Mouse (Mus musculus) stomach, embryonic 15.5 days (tissue): ENCODE results near the gene Lingo1. TPM values are rescaled to one million over a fixed set of nuclear protein-coding genes. Genes with fewer than 3 reads are reported as not detected.

ENCODE experiments used
- ATAC-seq: fragments of 200-750 bp; cut with Nextera tagmentation; 2 replicates; pipeline ENCODE4 v1.8.0; 2017; ENCODE audit warnings: low read depth, moderate number of reproducible peaks, moderate TSS enrichment; ENCODE audit not compliant: insufficient read depth, low FRiP score
- H3K27ac ChIP-seq: fragments of 300-500 bp; sonication (generic); 2 replicates; pipeline ENCODE4 v1.5.1; 2015; ENCODE audit warnings: mild to moderate bottlenecking, inconsistent platforms
- H3K27me3 ChIP-seq: fragments of 300-500 bp; sonication (generic); replicated peaks from 2 replicates; pipeline ENCODE4 v1.6.1; 2015; ENCODE audit warnings: inconsistent platforms
- H3K36me3 ChIP-seq: fragments of 300-500 bp; sonication (generic); 2 replicates; pipeline ENCODE4 v1.6.1; 2015; ENCODE audit warnings: inconsistent platforms
- H3K4me1 ChIP-seq: fragments of 300-500 bp; sonication (generic); 2 replicates; pipeline ENCODE4 v1.6.1; 2015; ENCODE audit warnings: inconsistent platforms
- H3K4me2 ChIP-seq: fragments of 300-500 bp; sonication (generic); 2 replicates; pipeline ENCODE4 v1.6.1; 2015; ENCODE audit warnings: mild to moderate bottlenecking, inconsistent platforms
- H3K4me3 ChIP-seq: fragments of 300-500 bp; sonication (generic); replicated peaks from 2 replicates; pipeline ENCODE4 v1.5.1; 2015; ENCODE audit warnings: inconsistent platforms
- H3K9ac ChIP-seq: fragments of 300-500 bp; sonication (generic); 2 replicates; pipeline ENCODE4 v1.6.1; 2015; ENCODE audit warnings: inconsistent platforms
- H3K9me3 ChIP-seq: fragments of 300-500 bp; sonication (generic); 2 replicates; pipeline ENCODE4 v1.6.1; 2016; ENCODE audit warnings: inconsistent platforms
- WGBS: fragments of 180-500 bp; shearing (Covaris S2); methylation state at CpG from one replicate; pipeline ENCODE4 v1.1.7; 2015; 5-methylcytosine and 5-hydroxymethylcytosine counted together
- polyA plus RNA-seq: library from polyadenylated mRNA; unstranded; fragments of >200 nt; fragmentation: Nextera tagmentation; extraction: Ambion mirVana; gene quantifications from 2 replicates; pipeline ENCODE4 v1.2.1, GENCODE M21; 2015

The Lingo1 gene
- polyA plus RNA-seq, 1 experiment from 2014 or later = 2.8 TPM

- Histone ChIP-seq H3K27me3 (no peaks in the 10 kb centered on the region), H3K4me1 (peaks cover 9% of the 10 kb centered on the region; the same call in 1 of the 2 replicates), H3K9me3 (no peaks in the 10 kb centered on the region), H3K9ac (no peak overlapping the region), H3K4me2 (no peak overlapping the region), H3K4me3 (no peak overlapping the region), H3K36me3 (no peaks in the 10 kb centered on the region), H3K27ac (peak overlapping the region; percentile 69)
- ATAC-seq = peak; percentile 51; the same call in 1 of the 2 replicates
- 53% methylated on average over 14 of the region's 14 CpGs for WGBS
Observed at GRCm38 (mm10) chr9:56686339-56687144, 109.7 kb downstream of the Lingo1 start.

- H3K4me1 ChIP-seq = peaks cover 9% of the 10 kb centered on the region; the same call in 1 of the 2 replicates
- H3K9ac ChIP-seq = no peak overlapping the region
- no peak overlapping the region for H3K4me3 ChIP-seq
- WGBS = 49% methylated on average over 4 of the region's 4 CpGs
- no peaks in the 10 kb centered on the region for H3K9me3 ChIP-seq
- H3K36me3 ChIP-seq = no peaks in the 10 kb centered on the region
- no peak overlapping the region for H3K4me2 ChIP-seq
- no peaks in the 10 kb centered on the region for H3K27me3 ChIP-seq
- no peak overlapping the region for H3K27ac ChIP-seq
- no peak for ATAC-seq
Observed at GRCm38 (mm10) chr9:56682826-56683225, 113.4 kb downstream of the Lingo1 start.

GRCm38 (mm10) chr9:56681950-56682349 is 114.3 kb downstream of the Lingo1 start:
- Histone ChIP-seq H3K4me2 (no peak overlapping the region), H3K9ac (no peak overlapping the region), H3K36me3 (no peaks in the 10 kb centered on the region), H3K4me3 (no peak overlapping the region), H3K9me3 (no peaks in the 10 kb centered on the region), H3K4me1 (0 out of 2 replicates have a peak, but pooled peaks cover 6% of the 10 kb centered on the region), H3K27me3 (no peaks in the 10 kb centered on the region), H3K27ac (no peak overlapping the region)
- WGBS = 76% methylated on average over 7 of the region's 7 CpGs
- no peak for ATAC-seq

- H3K27ac ChIP-seq = no peak overlapping the region
- no peaks in the 10 kb centered on the region for H3K9me3 ChIP-seq
- ATAC-seq = no peak
- H3K4me3 ChIP-seq = no peak overlapping the region
- no peaks in the 10 kb centered on the region for H3K36me3 ChIP-seq
- no peaks in the 10 kb centered on the region for H3K4me1 ChIP-seq
- no peaks in the 10 kb centered on the region for H3K27me3 ChIP-seq
- 89% methylated on average over 22 of the region's 22 CpGs for WGBS
- no peak overlapping the region for H3K4me2 ChIP-seq
- H3K9ac ChIP-seq = no peak overlapping the region
Observed at GRCm38 (mm10) chr9:56678929-56679681, 117.2 kb downstream of the Lingo1 start.

- ATAC-seq = no peak
- WGBS = 93% methylated on average over 7 of the region's 7 CpGs
- no peak overlapping the region for H3K27ac ChIP-seq
- H3K9me3 ChIP-seq = no peaks in the 10 kb centered on the region
- H3K27me3 ChIP-seq = no peaks in the 10 kb centered on the region
- H3K9ac ChIP-seq = no peak overlapping the region
- no peak overlapping the region for H3K4me3 ChIP-seq
- no peaks in the 10 kb centered on the region for H3K36me3 ChIP-seq
- H3K4me1 ChIP-seq = no peaks in the 10 kb centered on the region
- no peak overlapping the region for H3K4me2 ChIP-seq
Observed at GRCm38 (mm10) chr9:56675696-56676095, 120.6 kb downstream of the Lingo1 start.

- Histone ChIP-seq H3K4me2 (no peak overlapping the region), H3K4me3 (no peak overlapping the region), H3K27ac (no peak overlapping the region), H3K9me3 (no peaks in the 10 kb centered on the region), H3K36me3 (no peaks in the 10 kb centered on the region), H3K4me1 (no peaks in the 10 kb centered on the region), H3K9ac (no peak overlapping the region), H3K27me3 (no peaks in the 10 kb centered on the region)
- no peak for ATAC-seq
- WGBS = 34% methylated on average over 11 of the region's 11 CpGs
Observed at GRCm38 (mm10) chr9:56669605-56670221, 126.6 kb downstream of the Lingo1 start.

GRCm38 (mm10) chr9:56664136-56664535 is 132.1 kb downstream of the Lingo1 start:
- H3K4me2 ChIP-seq = no peak overlapping the region
- H3K27ac ChIP-seq = no peak overlapping the region
- H3K9me3 ChIP-seq = no peaks in the 10 kb centered on the region
- H3K4me1 ChIP-seq = no peaks in the 10 kb centered on the region
- no peak for ATAC-seq
- H3K27me3 ChIP-seq = no peaks in the 10 kb centered on the region
- no peak overlapping the region for H3K9ac ChIP-seq
- no peak overlapping the region for H3K4me3 ChIP-seq
- WGBS = 66% methylated on average over 5 of the region's 5 CpGs
- H3K36me3 ChIP-seq = no peaks in the 10 kb centered on the region

- H3K36me3 ChIP-seq = no peaks in the 10 kb centered on the region
- H3K4me3 ChIP-seq = no peak overlapping the region
- ATAC-seq = no peak
- H3K27me3 ChIP-seq = no peaks in the 10 kb centered on the region
- no peaks in the 10 kb centered on the region for H3K9me3 ChIP-seq
- no peak overlapping the region for H3K9ac ChIP-seq
- no peak overlapping the region for H3K4me2 ChIP-seq
- 69% methylated on average over 7 of the region's 7 CpGs for WGBS
- H3K4me1 ChIP-seq = no peaks in the 10 kb centered on the region
- no peak overlapping the region for H3K27ac ChIP-seq
Observed at GRCm38 (mm10) chr9:56662946-56663345, 133.3 kb downstream of the Lingo1 start.

- Histone ChIP-seq H3K4me3 (no peak overlapping the region), H3K4me1 (no peaks in the 10 kb centered on the region), H3K27ac (no peak overlapping the region), H3K9me3 (no peaks in the 10 kb centered on the region), H3K4me2 (no peak overlapping the region), H3K36me3 (no peaks in the 10 kb centered on the region), H3K9ac (no peak overlapping the region), H3K27me3 (no peaks in the 10 kb centered on the region)
- WGBS = 55% methylated on average over 3 of the region's 3 CpGs
- ATAC-seq = no peak
Observed at GRCm38 (mm10) chr9:56662405-56662804, 133.9 kb downstream of the Lingo1 start.

GRCm38 (mm10) chr9:56661217-56661840 is 134.9 kb downstream of the Lingo1 start:
- H3K9me3 ChIP-seq = no peaks in the 10 kb centered on the region
- no peaks in the 10 kb centered on the region for H3K36me3 ChIP-seq
- H3K9ac ChIP-seq = no peak overlapping the region
- H3K27ac ChIP-seq = no peak overlapping the region
- H3K4me1 ChIP-seq = no peaks in the 10 kb centered on the region
- no peak overlapping the region for H3K4me2 ChIP-seq
- ATAC-seq = no peak
- no peaks in the 10 kb centered on the region for H3K27me3 ChIP-seq
- 67% methylated on average over 3 of the region's 3 CpGs for WGBS
- H3K4me3 ChIP-seq = no peak overlapping the region

GRCm38 (mm10) chr9:56658580-56658979 is 137.7 kb downstream of the Lingo1 start:
- no peaks in the 10 kb centered on the region for H3K27me3 ChIP-seq
- H3K9ac ChIP-seq = no peak overlapping the region
- WGBS = 80% methylated on average over 4 of the region's 4 CpGs
- H3K4me1 ChIP-seq = no peaks in the 10 kb centered on the region
- H3K4me3 ChIP-seq = no peak overlapping the region
- no peaks in the 10 kb centered on the region for H3K9me3 ChIP-seq
- ATAC-seq = no peak
- no peak overlapping the region for H3K27ac ChIP-seq
- H3K36me3 ChIP-seq = no peaks in the 10 kb centered on the region
- H3K4me2 ChIP-seq = no peak overlapping the region
